Mouse (Mus musculus): ENCODE measurements around the gene Mfsd9.
"Not testable (repeated sequence)": the region's sequence is repeated elsewhere in the genome, so short reads cannot be mapped to it uniquely, and the experiment has no call there.

Mfsd9 gene

DNA sequence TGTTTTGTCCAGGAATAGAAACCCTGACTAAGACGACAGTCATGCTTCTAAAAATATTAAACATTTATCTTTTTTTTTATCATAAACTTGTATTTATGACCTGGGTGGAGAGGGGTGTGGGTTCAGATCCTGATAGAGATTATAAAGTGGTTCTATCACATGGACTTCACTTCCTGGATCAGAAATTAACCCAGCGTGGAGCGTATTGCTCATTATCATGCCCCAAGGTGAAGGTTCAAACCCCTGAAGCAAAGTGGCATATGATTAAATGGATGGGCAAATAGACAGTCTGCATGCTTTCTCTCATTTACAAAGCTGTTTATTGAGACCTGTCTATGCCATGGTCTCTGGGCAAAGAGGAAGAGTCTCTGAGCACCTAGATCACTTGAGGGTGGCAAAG lies 13.7 kb downstream of the Mfsd9 start:
- DNase-seq = no peak

DNA sequence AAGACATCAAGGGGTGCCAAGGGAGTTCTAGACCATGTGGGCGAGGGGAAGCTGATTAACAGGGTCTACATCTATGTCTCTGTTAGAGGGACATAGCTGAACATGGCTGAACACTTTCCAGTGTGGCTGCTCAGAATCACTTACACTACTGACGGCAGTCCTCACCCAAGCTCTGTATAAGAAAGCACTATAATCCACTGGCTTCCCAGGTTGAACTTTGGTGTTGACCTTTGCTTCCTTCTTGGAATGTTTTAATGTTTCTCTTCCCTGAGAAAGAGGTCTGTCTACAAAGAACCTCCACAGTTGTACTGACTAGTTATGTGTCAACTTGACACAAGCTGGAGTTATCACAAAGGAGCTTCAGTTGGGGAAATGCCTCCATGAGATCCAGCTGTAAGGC lies 14.4 kb downstream of the Mfsd9 start:
- peak; percentile 24 for DNase-seq

DNA sequence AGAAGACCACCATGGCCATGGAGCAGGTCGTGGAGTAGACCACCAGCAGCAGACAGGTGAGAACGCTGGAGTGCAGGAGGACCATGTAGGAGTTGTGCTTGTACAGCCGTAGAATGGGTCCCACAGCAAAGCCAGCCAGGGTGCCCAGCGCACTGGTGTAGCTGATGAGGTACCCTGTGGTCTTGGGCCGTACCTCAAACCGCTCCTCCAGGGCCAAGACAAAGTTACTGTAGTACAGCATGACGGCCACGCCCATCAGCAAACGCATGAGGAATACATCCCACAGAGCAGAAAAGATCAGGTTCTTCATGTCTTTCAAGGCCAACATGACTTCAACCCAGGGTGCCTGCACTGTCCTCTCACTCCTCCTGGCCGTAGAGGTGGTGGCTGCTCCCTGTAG lies 16.4 kb downstream of the Mfsd9 start:
- no peak for DNase-seq

DNA sequence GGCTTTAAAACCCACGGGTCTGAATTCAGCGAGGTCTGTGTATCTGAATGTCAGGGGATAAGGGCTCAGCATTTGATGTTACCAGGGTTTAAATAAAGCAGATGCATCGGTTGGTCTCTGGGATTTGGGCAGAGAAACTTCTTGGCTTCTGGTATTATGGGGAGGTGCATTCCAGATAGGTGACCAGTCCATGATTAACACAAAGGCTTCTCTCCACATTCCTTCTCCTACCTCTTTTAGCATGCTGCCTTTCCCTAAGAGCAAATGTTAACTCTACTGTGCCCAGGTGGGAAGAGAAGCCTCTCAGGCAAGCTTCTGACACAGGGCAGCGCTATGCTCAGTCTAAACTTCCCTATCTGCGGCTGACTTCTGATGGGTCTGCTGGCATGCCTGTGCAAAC lies 17.3 kb downstream of the Mfsd9 start:
- DNase-seq = no peak

DNA sequence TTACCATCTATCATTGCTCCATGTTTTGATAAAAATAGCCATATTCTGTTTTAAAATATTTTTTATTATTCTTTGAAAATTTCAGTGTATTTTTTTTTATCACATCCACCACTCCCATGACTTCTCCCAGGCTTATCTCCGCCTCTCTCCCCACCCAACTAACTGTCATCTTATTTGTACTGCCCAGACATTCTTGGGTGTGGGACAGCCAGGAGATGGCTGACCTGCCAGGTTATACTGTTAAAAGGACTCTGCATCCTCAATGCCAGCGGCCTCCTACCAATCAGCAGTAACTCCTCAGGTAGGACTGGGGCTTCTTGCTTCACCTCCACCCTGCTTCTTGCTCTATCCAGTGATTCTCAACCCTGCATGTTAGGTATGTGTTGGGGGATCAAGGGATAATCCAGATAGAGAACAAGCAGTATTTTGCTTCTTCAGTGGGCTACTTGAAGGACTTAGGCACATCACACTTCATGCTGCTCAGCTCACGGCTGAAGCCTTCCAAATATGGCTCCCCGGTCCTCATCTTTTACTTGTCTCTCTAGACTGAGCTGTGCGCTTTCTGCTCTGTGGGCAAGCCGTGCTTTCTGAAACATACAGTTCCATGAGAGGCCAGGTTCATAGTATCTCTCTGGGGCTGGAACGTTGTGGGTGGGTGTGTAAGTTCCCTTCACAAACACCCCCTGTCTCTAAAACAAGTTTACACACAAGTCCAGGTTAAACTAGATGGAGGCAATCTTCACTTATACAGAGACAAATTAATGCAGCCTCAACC lies 19.1 kb downstream of the Mfsd9 start:
- DNase-seq = no peak

DNA sequence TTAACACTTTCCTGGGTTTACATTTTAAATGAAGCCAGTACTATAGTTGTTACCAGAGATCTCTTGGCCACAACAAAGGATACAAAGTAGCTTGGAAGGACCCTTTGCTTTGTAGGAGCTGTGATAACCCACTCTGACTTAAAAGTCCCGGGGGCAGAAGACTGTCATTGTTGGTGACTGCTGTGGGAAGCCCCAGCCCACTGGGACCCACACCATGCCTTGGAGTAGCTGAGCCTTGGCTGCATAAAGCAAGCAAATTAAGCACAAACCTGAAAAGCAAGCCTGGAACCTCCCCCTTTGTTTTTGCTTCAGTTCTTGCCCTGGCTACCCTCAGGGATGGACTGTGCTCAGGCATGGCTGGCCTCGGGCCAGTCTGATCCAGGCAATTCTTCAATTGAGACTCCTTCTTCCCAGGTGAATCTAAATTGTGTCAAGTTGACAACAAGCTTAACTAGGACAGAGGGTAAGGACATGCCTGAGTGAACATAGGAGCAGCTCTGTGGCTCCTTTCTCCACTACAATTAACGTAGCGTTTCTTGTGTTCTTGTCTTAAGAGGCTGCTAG lies 21.1 kb downstream of the Mfsd9 start:
- DNase-seq = peak; percentile 80

DNA sequence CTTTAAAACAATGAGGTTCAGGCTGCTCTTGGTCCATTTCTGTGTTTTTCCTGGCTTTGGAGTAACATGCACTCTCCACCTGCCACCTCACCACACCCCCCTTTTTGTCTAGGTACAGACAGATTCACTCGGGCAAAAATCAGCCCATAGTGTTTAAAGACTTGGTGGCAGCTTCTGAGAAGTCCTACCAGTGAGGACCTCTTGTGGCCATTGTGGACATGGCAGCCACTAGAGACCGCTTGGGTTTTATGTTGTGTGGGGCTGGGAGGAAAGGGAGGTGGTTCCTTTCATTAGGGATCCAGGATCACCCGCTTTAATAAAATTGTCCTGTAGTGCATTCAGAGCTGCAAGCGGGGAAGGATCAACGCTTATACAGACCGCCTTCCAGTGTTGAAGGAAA lies 21.9 kb downstream of the Mfsd9 start:
- peak; percentile 69 for DNase-seq

DNA sequence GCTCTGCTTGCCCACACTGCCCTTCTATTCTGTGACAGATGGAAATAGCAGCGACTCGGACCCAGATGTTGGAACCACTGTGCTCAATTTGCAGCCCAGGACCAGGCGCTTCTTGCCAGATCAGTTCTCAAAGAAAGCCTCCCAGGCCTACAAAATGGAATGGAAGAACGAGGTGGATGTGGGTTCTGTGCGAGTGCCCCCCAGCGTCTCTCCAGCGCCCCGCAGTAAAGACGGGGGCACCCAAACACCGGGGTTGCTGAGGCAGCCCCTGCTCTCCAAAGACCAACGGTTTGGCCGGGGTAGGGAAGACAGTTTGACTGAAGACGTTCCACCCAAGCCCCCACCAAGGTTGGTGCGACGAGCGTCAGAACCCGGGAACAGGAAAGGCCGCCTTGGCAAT lies 22.9 kb downstream of the Mfsd9 start:
- DNase-seq = no peak

DNA sequence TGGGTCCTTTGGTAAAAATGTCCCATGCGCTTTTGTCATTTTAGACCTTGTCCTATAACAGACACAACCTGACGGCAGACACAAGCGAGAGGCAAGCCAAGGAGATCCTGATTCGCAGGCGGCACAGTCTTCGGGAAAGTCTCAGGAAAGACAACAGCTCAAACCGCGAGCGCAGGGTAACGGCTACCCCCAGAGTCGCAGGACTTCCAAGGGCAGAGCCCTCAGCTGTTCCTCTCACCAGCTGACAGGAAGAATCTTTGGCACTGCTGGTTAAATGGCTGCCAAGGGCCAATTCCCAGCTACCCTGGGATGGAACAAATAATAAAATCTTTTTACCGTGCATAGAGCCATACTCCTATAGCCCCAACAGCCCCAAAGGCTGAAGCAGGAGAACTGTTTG lies 25.0 kb downstream of the Mfsd9 start:
- DNase-seq = no peak

DNA sequence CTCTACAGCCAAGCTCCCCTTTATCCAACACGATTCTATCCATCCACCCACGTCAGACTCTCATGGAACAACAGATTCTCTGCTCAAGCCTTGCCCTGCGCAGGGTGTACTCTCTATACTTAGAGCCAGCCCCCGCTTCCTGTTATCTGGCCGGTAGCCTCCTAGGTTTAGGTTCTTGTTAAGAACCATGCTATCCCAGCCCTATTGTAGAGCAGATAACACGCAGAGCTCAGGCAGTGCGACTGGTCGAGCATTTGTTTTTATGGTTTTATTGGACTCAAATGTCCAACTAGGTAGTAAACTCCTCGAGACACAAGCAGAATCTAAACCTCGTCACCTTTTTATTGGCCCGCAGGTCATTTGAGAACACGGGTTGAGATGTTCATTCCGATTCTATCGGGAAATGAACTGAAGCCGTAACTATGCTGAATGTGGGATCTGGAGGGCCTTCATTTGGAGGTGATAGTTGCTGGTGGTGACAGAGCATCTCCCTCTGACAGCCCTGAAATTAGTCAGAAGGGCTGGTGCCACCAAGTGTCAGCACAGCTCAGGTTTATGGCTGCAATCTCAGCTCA lies 25.7 kb downstream of the Mfsd9 start:
- DNase-seq = no peak

DNA sequence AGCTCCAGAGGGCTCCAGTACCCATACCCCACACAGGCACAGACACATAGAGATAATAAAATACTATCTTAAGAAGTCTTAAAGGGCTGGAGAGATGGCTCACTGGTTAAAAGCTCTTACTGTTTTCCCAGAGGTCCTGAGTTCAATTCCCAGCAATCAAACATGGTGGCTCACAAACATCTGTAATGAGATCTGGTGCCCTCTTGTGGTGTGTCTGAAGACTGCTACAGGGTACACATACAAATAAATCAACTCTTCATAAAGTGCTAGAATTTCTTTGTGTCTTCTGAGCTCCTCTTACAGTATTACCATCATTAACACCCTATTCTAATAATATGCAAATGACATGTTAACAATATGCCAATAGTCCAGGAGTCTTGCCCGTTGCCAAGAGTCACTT lies 26.4 kb downstream of the Mfsd9 start:
- no peak for DNase-seq

DNA sequence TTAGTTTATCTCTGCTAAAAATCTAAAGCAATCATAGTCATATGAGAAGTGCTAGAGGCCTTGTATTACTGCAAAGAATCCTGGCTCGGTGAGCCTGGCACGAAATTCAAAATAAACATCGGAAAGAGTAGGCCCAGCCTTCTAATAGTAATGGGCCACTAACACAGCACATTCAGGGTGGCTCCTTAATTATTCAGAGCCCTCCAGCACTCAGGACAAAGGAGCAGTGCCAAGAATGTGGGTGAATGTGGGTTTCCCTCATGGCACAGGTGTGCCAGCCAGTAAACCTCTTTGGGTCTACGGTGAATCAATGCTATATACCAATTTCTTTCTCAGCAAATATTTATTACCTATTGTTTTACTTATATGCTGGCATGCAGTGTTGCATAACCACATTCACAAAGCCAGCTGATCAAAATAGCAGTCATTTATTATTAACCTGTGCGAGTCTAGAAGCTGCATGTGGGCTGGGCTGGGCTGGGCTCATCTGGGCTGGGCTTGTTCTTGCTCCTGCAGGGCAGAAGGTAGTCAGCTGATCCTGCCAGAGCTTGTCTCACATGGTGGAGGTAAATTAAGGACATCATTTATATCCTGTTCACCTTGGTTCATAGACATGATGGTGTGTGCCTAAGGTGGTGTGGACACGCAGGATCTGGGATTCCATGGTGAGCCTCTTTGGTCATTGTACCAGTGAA lies 30.6 kb downstream of the Mfsd9 start:
- peak; percentile 62 for DNase-seq

DNA sequence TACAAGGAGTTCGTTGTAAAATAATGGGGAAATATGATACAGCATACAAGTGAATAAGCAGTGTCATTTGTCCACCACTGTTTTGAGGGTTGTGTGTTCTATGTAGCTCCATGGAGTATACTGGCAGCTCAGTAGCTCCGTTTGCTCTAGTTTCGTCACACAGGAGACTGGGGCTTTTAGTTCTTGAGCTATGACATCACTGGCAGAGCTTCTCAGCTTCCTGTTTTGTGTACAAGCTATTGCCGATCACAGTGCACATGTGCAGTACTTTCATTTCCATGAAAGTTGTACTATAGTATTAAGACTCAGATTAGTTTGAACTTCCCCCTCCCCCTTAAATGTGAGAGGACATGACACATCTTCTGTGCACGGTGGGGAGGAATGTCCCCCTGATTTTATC lies 44.4 kb downstream of the Mfsd9 start:
- DNase-seq = no peak

DNA sequence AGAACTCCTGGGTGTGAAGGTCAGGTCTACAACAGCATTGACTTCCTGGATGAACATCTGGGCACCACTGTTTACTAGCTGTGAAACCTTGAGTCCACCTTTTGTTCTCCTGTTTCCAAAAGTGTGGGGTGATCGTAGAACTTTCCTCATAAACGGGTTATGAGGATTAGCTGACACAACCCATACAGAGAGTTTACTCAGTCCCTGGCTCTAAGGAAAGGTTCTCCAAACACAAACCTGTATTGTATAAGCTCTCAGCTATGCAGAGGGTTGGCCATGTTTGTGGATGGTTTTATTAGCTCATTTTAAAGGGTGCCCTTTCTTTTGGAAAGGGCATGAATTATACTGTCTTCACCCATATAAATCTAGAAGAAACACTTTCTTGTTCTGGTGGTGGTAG lies 49.7 kb downstream of the Mfsd9 start:
- DNase-seq = no peak

DNA sequence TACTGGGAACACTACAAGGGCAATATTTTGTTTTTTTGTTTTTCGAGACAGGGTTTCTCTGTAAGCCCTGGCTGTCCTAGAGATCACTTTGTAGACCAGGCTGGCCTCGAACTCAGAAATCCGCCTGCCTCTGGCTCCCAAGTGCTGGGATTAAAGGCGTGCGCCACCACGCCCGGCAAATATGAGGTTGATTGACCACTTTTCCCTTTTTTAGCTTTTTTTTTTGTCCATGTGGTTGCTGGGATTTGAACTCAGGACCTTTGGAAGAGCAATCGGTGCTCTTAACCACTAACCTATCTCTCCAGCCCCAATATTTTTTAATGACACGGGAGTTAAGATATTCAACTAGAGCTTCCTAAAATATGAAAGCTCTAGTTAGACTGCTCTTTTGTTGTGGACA lies 52.2 kb downstream of the Mfsd9 start:
- DNase-seq = not testable (repeated sequence)

DNA sequence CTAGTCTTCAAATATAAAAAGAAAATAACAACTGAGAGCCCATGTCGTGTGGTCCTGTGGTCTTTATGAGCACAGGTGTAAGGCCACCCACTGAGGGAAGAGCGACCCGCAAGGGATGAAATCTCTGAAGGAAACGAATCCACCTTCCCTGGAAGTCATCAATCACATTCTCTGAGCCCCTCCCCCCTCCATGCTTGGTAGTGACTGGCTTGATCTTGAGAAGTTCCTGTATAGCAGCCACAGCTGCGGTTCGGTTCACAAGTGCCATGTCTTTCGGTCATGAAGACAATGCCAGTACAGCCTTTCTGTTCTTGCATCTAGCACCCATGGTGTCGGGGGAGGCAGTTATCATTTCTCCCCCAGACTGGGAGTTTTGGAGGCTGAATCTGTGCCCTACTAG lies 52.8 kb downstream of the Mfsd9 start:
- DNase-seq = no peak

DNA sequence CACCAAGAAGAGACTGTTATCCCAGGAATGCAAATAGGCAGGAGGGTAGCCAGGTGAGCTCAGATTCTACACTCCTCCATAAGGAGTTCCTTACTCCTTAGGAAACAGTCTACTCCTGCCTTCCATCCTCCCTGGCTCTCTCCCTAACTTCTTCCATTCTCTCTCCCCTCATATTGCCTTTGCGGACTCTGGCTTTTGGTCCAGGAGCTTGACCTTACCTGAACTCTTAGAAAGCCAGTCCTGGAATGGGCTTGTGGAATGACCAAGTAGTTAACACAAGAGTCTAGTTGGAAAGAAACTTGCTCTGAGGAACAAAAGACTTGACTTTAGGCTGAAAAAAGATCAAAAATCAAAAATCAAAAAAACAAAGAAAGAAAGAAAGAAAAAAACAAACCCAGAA lies 61.9 kb downstream of the Mfsd9 start:
- peak; percentile 8 for DNase-seq

DNA sequence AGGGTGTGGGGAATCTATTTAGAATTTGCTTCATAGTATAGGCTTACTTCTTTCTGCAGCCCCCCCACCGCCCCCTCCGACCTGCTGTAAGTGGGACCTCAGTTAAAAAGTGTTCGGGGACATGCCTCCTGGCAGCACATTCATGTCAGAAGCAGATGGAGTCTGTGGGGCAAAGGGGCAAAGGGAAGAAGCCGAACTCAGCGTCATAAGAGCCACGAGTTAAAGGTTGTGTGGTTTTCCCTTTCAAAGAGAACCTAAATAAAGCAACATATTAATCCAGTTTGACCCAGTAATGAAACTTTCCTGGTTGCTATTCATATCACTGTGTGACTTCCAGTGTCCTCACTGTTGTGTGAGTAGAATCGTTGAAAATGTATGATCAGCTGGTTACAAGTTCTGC lies 63.1 kb downstream of the Mfsd9 start:
- DNase-seq = no peak

DNA sequence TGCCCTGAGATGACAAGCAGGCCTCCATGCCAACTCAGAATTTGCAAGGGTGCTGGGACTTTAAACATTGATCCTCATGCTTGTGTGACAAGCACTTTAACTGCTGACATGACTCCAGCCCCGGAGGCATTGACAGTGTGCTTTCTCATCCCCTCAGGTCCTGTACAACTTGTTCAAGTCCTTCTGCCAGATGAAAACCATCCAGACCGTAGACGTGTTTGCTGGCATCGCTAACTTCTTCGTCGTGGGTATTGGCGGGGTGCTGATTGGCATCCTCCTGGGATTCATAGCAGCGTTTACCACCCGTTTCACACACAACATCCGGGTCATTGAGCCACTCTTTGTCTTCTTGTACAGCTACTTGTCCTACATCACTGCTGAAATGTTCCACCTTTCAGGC lies 64.4 kb downstream of the Mfsd9 start:
- DNase-seq = no peak
